Mouse (Mus musculus): ENCODE measurements at regions not wholly inside any gene's neighbourhood (a gene's known extent, or its start where the extent isn't known, plus 50 kb on each side); places are given as distances from the start of the nearest gene placed in this dataset.

- DNase-seq = peak; percentile 47 to 49
Measured at GRCm38 (mm10) chr3:61268453-61269335, 92.7 kb upstream of the Rap2b start.

- DNase-seq = no peak
Measured at GRCm38 (mm10) chr3:61285924-61286520, 75.4 kb upstream of the Rap2b start.

- DNase-seq = no peak
Measured at GRCm38 (mm10) chr3:61288195-61288594, 73.2 kb upstream of the Rap2b start.

- DNase-seq = no peak
Measured at GRCm38 (mm10) chr3:61294855-61295254, 66.6 kb upstream of the Rap2b start.

- no peak for DNase-seq
Measured at GRCm38 (mm10) chr3:61297290-61297689, 64.1 kb upstream of the Rap2b start.

GRCm38 (mm10) chr3:61302214-61302613 is 59.2 kb upstream of the Rap2b start:
- no peak for DNase-seq

- no peak for DNase-seq
Measured at GRCm38 (mm10) chr3:61303485-61303884, 58.0 kb upstream of the Rap2b start.

GRCm38 (mm10) chr3:61306306-61306705 is 55.1 kb upstream of the Rap2b start:
- DNase-seq = no peak

- no peak for DNase-seq
Measured at GRCm38 (mm10) chr3:61308764-61309163, 52.7 kb upstream of the Rap2b start.

GRCm38 (mm10) chr3:61309197-61309596 is 52.2 kb upstream of the Rap2b start:
- DNase-seq = no peak
